In the genomic region with DNA sequence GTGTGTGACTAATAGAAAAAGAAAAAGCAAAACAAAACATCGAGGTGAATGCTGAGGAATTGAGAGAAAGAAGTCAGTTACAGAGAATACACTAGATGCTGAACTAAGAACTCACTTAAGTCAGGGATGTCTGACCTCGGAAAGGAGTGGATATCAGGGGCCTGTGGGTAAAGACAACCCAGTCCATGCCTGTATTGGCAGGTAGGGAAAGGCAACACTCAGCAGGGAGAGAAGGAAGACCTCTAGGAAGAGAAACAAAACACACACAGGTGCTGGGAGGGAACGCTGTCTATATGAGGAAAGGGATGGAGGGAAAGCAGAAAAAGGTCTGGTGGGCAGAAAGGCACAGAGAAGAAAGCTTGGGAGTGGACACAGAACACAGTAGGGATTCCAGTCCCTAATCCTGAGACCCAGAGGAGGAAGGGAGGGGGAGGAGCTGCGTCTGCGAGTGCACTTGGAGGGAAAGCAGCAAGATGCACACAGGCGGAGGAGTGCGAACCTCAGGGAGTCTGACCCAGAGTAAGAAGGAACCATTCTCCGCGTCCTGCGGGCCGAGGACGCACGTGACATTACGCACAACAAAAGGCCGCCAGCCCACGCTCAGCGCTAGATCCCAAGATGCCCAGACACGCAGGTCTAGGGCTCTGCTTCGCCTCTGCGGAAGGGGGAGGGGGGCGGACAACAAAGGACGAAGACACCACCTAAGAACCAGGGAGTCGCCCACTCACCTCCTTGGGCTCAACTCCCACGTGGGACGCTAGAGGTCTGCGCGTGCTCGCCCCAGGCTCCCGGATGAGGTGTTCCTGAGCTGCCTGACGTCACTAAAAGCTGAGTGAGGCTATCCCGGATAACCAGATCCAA, we compare ENCODE assay signal across 8 mouse cellular contexts. TPM values are rescaled to one million over a fixed set of nuclear protein-coding genes. Genes with fewer than 3 reads are reported as not detected.
DNase-seq lines count a peak whose midpoint lies in the region; ATAC-seq and TF ChIP-seq lines count a peak whose summit lies in the region.

A gene (minus strand): TSS at position 770 of the 861 bp plus-strand sequence.

- peak within 1 kb of the TSS; percentile 96 for H3K27ac ChIP-seq in left cerebral cortex, adult 2 months

- peak; percentile 83 to 94 for DNase-seq in adrenal gland, adult (ENCODE audit: inconsistent age in 2 of 2, low spot score in 1 of 2)
- DNase-seq in gastrocnemius, postnatal 25 days = peak; percentile 49
- peak; percentile 71 for DNase-seq in induced T-regulatory cell, adult 2 months (ENCODE audit: low read depth)
- peak; percentile 86 to 88 for DNase-seq in left cerebral cortex, adult 2 months (ENCODE audit: extremely low spot score in 1 of 2, low spot score in 2 of 2)
- peak; percentile 68 for DNase-seq in lung, postnatal 36 days
- peak; percentile 93 for DNase-seq in retina, postnatal 1 day
- peak; percentile 69 to 79 for DNase-seq in thymus, postnatal 36 days

- intact Hi-C loops in left cerebral cortex, adult 2 months (cut with DNase I) = loop anchor here (2.0 kb wide), 1 partner anchor 22 kb away; no protein-coding TSS in a partner anchor

- TF ChIP-seq CTCF in left cerebral cortex, adult 2 months (IDR thresholded peaks at IDR 0.05) = no peak

- peak; percentile 95 for ATAC-seq in common myeloid progenitor, adult 5-6 weeks (replicated peaks; ENCODE audit: low read depth, poor library complexity, severe bottlenecking)

- peak within 1 kb of the TSS; percentile 57 for H3K4me3 ChIP-seq in left cerebral cortex, adult 2 months

RNA-seq across cellular contexts. Expression of the gene that starts here (rescaled TPM):
- total RNA-seq in common myeloid progenitor, adult 5-6 weeks (2017) = 2.7 and 5.7 TPM in 2 replicates
- 1 to 10 TPM; 1.4 to 1.6 TPM for total RNA-seq in gastrocnemius, postnatal 25 days (2021)
- total RNA-seq in left cerebral cortex, adult 2 months (2021) = 10 to 100 TPM; 20.0 to 22.3 TPM

Comparison
In these comparisons a context has a peak if more than half of its experiments do, and no peak if none do; other contexts are left out.
1. Peak in every context shown above with its lines: DNase-seq, ATAC-seq, H3K4me3 ChIP-seq and H3K27ac ChIP-seq.